Mouse (Mus musculus) erythroid progenitor cell, adult 5-6 weeks (primary cell): Measurements from ENCODE around the gene Uggt1. TPM values are rescaled to one million over a fixed set of nuclear protein-coding genes. Genes with fewer than 3 reads are reported as not detected.

ENCODE experiments used
- ATAC-seq: replicated peaks from 2 replicates; pipeline ENCODE4 v1.8.0; 2016; ENCODE audit warnings: moderate number of reproducible peaks, mild to moderate bottlenecking, moderate TSS enrichment, inconsistent platforms; ENCODE audit not compliant: poor library complexity, low FRiP score, severe bottlenecking
- total RNA-seq, 2 experiments: library from RNA; stranded (forward) in 1 of 2; stranded (reverse) in 1 of 2; fragments of 150-400 nt in 1 of 2; fragments of 186-747, 209-891 nt in 1 of 2; gene quantifications; 2 replicates each; pipeline versions ENCODE4 v1.2.3 to v1.2.4; 2015 to 2017; ENCODE audit warnings: low replicate concordance in 2 of 2

Uggt1 gene
- total RNA-seq (2015; ENCODE audit: low replicate concordance) (21.8 and 42.2 TPM in 2 replicates), total RNA-seq (2017; ENCODE audit: low replicate concordance) (32.2 and 62.3 TPM in 2 replicates)

- ATAC-seq = peak; percentile 99
Observed at GRCm38 (mm10) chr1:36244058-36244827, at the start of gene Uggt1. Uggt1 (minus strand) TSS chr1:36244720.

GRCm38 (mm10) chr1:36293470-36293869, 49.0 kb upstream of the Uggt1 start:
- no peak for ATAC-seq

- no peak for ATAC-seq
Observed at GRCm38 (mm10) chr1:36281849-36282248, 37.3 kb upstream of the Uggt1 start.

GRCm38 (mm10) chr1:36280938-36281337, 36.4 kb upstream of the Uggt1 start:
- ATAC-seq = no peak

GRCm38 (mm10) chr1:36279202-36279601, 34.7 kb upstream of the Uggt1 start:
- peak; percentile 71; the same call in 1 of the 2 replicates for ATAC-seq

- peak; percentile 52 for ATAC-seq
Observed at GRCm38 (mm10) chr1:36277267-36278060, 32.9 kb upstream of the Uggt1 start.

GRCm38 (mm10) chr1:36275635-36276389, 31.3 kb upstream of the Uggt1 start:
- ATAC-seq = no peak

- no peak for ATAC-seq
Observed at GRCm38 (mm10) chr1:36274455-36274854, 29.9 kb upstream of the Uggt1 start, which contains the start of gene Neurl3. Neurl3 (minus strand) TSS chr1:36274679.

- ATAC-seq = no peak
Observed at GRCm38 (mm10) chr1:36273288-36273687, 28.8 kb upstream of the Uggt1 start.

GRCm38 (mm10) chr1:36272546-36272945, 28.0 kb upstream of the Uggt1 start:
- no peak for ATAC-seq

GRCm38 (mm10) chr1:36271516-36272230, 27.2 kb upstream of the Uggt1 start:
- no peak for ATAC-seq

GRCm38 (mm10) chr1:36270666-36271065, 26.1 kb upstream of the Uggt1 start:
- no peak for ATAC-seq

GRCm38 (mm10) chr1:36269121-36269795, 24.7 kb upstream of the Uggt1 start:
- ATAC-seq = no peak

- no peak for ATAC-seq
Observed at GRCm38 (mm10) chr1:36267595-36267994, 23.1 kb upstream of the Uggt1 start.

GRCm38 (mm10) chr1:36266293-36266692, 21.8 kb upstream of the Uggt1 start:
- ATAC-seq = no peak

GRCm38 (mm10) chr1:36263833-36264488, 19.4 kb upstream of the Uggt1 start:
- no peak for ATAC-seq

GRCm38 (mm10) chr1:36261708-36262504, 17.4 kb upstream of the Uggt1 start:
- no peak for ATAC-seq

- no peak for ATAC-seq
Observed at GRCm38 (mm10) chr1:36260418-36260817, 15.9 kb upstream of the Uggt1 start.
